Mouse (Mus musculus): ENCODE results near the gene Supv3l1.
A peak's percentile ranks its signal among the peaks of the same experiment; 100 is the strongest.
"Not testable (repeated sequence)": the region's sequence is repeated elsewhere in the genome, so short reads cannot be mapped to it uniquely, and the experiment has no call there.

Supv3l1 gene

DNA sequence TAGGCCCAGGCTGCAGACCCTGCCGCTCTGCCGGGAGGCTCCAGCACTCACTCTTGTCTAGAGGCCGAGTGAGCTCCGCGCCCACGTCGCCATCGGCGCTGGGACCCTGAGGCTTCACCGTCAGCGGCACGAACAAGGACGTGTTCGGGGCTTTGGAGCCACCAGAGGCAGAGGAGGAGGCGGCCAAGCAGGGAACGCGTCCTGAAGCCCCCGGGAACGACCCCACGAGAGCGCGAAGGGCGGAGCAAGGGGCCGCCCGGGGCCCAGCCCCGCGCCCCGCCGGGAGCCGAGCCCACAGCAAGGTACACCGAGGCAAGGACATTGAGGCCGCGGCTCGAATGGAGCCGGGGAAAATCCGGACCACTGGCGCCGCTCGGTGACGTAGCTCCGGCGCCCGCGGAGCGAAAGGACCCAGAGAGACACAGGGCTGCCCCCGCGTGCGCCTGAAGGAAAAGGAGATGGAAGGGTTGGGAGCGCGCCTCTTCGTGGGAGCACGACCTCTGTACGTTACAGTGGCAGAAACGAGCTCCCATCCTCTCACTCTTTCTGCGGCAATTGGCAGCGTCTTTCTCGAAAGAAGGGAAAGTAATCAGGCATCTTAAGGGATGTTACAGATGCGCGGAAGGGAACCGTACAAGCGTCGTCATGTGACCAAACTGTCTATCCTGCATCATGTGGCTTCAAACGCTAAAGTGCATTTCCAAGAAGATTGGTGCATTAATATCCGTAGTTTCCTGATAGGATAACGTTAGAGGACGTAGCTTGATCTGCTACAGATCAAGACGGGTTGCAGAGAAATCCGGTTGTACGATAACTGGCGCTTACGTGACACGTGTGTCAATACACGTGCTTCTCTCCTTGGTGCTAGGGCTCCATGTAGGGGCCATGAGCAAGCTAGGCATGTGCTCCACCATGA lies at the start of gene Supv3l1, which contains the start of gene 4930507D05Rik:
Gene Supv3l1 (minus strand): TSS at position 375 of the 916 bp plus-strand sequence.
Gene 4930507D05Rik (plus strand): TSS at position 126 of the 916 bp plus-strand sequence.
- peak; percentile 97 for DNase-seq (ENCODE audit: low read depth)

DNA sequence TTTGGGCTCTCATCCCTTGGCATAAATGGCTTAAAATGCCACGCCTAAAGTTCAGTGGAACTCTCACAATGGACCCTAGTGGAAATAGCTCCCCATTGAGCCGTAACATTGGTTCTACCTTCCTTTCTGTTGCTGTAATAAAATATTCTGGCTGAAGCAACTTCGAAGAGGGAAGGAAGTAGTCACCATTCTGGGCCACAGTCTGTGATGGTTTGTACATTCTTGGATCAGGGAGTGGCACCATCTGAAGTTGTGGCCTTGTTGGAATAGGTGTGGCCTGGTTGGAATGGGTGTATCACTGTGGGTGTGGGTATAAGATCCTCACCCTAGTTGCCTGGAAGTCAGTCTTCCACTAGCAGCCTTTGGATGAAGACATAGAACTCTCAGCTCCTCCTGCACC lies 42.1 kb upstream of the Supv3l1 start:
- not testable (repeated sequence) for DNase-seq (ENCODE audit: low read depth)

DNA sequence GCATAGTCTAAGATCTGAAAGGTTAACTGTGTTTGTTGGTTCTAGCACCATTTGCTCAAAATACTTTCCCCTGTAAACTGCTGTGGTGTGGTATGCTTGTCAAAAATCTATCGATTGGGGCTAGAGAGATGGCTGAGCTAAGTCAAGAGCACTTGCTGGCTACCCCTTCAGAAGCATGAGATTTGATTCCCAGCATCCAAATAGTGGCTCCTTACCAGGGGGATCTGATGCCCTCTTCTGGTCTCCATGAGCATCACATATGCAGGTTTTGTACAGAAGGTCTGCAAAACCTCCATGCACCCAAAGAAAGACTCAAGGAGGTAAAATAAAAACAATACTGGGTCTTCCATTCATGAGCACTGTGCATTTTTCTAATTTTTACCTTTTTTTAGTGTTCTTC lies 38.7 kb upstream of the Supv3l1 start:
- DNase-seq (ENCODE audit: low read depth) = peak; percentile 87

DNA sequence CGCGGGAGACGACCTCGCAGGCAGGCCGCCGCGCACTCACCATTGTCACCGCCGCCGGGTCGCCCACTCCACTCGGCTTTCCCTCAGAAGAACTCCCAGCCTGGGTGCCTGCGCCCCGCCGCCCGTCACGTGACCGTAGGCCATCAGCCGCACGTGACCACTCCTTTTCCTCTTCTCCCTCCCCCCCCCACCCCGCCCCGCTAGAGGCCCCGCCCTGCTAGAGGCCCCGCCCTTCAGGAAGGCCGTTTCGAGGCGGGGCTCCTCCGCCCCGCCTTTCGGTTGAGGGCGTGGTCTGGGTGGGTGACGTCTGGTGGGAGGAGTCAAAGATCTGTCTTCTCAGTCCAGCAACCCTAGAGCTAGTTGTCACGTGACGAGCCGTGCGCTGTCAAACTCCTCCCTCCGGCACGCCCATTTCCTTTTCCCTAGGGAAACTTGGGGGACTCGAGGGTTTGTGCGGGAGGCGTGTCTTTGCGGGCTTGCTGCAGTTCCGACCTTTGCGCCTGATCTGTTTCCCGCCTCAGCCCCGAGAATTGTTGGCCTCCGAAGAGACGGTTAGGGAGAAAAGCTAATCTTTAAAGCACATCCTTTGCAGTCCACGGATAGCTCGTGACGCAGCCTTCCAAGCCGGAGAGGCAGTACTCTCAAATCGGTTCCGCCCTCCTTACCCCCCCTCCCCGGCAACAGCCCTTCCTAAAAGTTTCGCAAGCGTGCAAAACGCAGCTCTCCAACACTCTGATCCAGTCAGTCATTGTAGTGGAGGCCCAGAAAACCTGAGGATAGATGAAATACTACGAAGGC lies 37.3 kb upstream of the Supv3l1 start, which contains the start of gene Vps26a:
Gene Vps26a (minus strand): TSS at position 188 of the 798 bp plus-strand sequence.
- DNase-seq (ENCODE audit: low read depth) = peak; percentile 100

DNA sequence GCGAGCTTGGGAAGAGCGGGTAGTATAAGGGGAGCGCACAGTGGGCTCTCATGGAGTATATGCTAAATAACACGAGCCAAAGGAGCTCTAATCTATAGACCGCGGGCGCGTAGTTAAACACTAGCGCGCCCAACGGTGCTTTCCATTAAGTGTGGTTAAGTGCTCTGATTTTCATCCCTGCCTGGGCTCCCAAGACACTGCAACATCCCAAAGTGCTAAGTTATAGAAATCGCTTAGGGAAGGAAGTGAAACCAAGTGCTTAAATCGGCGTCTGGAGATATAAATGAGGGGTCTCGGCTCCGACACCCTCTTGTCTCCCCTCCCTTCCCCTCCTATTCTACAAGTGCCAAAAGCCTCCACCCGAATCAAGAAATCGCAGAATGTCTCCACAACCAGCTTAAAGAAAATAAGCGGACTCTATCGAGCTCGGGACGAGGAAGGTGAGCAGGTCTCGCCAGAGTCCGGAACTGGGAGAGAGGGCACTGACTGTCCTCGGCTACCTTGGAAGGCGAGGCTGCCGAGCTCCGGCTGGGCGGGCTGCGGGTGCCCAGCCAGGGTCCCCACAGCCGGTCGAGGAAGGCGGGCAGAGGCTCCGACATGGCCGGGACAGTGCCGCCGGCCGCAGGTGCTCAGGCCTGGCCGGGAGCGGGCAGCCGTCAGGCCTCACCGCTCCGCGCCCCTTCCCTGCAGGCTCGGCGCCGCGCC lies 36.5 kb upstream of the Supv3l1 start:
- DNase-seq (ENCODE audit: low read depth) = peak; percentile 56

DNA sequence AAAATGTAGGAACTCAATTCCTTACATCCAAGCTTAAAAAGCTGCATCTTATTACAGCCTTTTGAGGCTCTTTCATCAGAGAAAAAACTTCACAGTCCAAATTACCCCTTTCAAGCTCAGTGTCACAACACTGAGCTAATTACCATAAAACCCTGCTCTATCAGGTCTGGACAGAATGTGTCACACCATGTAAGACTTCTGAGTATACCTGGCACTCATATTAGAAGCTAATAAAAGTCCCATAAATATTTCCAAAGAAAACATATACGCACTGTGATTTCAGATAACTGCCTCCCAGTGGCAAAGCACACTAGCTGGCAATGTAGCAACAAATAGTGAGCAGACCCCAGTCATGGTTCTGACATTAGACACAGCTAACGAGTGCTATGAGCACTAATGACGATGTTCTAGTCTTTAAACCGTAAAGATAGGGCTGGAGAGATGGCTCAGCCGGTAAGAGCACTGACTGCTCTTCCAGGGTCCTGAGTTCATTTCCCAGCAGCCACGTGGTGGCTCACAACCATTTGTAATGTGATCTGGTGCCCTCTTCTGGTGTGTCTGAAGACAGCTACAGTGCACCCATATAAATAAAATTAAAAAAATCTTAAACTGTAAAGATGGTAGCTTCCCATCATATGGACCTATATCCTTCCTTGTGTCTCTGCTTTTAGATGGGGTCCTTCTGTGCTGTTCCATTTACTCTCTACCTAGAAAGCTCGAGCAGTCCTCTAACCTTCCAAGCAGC lies 31.7 kb upstream of the Supv3l1 start:
- DNase-seq (ENCODE audit: low read depth) = no peak

DNA sequence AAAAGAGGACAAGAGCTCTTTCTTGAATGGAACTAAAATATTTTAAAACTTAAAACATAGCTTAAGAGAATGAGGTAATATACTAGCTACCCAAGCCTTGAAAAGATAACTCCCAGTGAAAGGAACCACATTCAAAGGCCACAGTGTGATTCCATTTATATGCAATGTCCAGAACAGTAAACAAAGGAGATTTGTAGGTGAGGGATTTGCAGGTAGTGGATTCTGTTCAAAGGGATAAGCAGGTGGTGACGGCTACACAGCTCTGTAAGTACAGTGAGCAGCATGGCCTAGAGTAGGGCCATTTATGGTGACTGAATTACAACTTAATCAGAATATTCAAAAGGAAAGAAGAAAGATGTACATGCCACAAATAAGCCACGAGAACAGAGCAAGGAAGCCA lies 27.4 kb upstream of the Supv3l1 start:
- DNase-seq (ENCODE audit: low read depth) = no peak

DNA sequence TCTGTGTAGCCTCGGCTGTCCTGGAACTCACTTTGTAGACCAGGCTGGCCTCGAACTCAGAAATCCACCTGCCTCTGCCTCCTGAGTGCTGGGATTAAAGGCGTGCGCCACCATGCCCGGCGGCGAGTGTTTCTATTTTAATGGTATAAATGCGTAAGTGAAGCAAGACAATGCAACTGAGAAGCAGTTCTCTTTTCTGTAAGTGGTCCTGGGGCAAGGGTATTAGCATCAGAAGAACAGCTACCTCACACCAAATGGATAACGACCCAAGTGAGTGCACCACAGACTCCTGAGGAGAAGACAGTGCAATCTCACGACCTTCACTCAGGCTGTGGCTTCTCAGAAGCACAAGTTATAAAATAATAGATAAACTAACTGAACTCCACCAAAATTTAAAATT lies 25.4 kb upstream of the Supv3l1 start:
- no peak for DNase-seq (ENCODE audit: low read depth)

DNA sequence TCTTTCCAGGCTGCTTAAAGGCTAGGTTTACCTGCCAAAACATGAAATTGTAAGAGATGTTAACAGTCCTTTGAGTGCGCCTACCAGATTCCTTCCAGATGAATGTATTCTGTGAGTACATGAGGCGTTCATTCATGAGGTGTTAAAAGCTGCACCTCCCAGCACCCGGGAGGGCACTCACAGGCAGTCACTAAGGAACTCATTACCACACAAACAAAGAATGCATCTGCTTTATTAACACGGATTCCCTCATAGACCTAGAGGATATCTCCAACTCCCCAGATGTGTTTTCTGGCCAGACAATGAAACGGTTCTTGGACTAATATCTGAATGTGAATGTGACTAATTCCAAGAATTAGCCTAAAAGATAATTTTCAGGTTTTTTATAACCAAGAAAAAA lies 21.6 kb upstream of the Supv3l1 start:
- DNase-seq (ENCODE audit: low read depth) = no peak

DNA sequence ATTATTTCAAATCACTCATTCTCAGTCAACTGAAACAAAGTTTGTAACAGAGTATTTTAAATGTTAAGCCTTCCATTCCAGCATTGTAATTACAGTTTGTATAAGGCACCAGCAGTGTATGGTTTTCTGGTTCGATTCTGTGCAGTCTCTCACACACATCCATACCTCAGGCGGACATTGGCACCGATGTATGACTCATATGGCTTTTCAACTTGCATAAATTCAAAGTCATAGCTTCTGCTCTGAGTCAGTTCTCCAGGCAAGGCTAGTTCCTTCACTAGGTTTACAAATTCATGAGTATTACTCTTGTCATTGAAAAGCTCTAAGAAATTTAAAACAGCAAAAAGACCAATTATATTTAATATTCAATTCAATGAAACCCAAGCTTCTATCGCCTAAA lies 20.2 kb upstream of the Supv3l1 start:
- peak; percentile 63 for DNase-seq (ENCODE audit: low read depth)

DNA sequence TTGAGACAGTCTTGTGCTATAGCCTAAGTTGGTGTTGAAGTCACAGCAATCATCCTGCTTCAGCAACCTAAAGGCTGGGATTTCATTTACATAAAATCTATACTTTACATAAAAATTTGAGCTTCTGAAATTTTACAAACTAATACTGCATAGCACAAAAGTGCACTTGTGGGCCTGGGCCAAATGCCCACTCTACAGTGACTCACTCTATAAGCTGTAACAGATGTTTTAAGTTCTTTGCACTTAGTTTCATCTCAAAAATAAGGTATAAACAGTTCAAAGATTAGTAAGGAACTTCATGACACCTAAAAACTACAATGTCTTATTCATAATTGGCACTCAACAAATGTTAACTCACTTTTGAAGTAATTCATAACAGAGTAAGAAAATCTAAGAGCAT lies 11.8 kb upstream of the Supv3l1 start:
- no peak for DNase-seq (ENCODE audit: low read depth)

DNA sequence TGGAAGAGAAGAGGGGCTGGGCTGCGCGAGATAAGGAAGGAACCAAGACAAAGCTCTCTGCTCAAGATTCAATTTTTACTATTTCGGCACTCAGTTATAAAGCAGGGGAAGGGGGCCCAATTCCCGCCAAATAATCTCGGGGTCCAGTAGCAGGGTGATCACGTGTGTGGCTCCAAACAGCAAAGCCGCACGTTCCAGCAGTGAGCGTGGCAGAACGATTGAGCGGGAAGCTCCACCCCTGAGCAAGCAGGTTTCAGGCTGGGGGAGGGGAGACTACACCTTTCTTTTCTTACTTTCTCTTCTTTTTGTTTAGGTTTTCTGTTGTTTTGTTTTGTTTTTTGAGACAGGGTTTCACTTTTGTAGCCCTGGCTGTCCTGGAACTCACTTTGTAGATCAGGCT lies 2.5 kb upstream of the Supv3l1 start:
- DNase-seq (ENCODE audit: low read depth) = not testable (repeated sequence)

DNA sequence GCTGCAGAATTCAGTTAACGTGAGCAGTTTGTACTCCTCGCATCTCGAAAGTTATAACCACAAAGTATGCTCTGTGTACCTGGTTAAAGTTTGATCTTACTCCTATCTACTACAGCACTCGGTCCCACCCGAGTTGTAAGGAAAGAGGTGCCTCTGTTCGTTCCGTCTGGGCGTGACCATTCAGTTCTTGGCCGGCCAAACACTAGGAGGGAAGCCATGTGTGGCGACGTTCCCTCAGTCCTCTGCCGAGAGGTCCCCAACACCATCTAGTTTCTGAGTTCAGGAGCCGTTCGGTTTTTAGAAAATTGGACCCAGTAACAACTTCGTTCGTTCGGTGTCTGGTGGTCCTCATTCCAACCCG lies 722 bp upstream of the Supv3l1 start:
- DNase-seq (ENCODE audit: low read depth) = no peak

DNA sequence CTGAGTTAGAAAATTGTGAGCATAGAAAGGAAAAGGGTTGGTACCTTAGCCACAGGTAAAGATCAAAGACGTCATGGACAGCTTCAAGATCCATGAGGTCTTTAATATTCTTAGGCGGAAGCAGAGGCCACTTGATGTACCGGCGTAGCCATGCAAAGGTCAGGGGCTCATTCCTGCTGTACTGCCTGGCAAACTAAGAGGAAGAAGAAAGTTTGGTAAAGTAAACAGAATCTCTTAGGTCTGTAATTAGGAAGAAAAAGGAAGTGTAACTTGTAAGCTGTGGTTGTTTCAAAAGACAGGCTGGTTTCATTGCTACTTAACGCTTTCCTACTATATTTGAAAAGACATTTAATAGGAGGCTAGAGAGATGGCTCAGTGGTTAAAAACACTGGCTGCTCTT lies 19.1 kb downstream of the Supv3l1 start:
- DNase-seq (ENCODE audit: low read depth) = no peak

DNA sequence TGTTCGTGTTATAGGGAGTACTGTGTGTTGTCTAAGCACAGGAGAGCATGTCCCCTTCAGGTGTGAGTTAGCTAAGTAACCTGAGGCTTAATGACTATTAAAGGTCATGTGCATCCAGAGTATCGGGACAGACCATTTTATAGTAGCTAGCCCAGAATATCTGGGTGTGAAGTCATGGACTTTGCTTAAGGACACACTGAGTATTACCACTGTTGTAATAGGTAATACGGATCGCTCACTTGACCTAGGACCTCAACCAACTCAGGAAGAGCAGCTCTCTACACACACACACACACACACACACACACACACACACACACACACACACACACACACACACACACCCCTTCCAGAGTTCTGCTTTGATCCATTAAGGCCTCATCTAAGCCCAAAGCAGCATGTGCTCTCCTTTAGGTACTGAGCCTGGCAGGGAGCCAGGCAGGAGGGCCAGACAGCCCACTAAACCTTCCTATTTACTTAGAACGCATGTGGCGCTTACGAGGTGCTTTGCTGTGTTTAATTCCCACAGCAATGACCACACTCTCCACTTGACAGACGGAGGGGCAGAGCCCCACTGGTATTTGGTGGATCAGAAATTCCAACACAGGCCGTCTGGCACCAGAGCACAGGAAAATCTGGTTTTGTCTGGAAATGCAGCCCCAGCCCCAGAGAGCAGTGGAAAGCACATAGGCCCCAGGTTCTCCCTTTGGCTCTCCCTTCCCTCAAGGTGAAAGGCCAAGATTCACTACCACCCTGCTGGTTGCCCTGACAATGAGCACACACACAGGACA lies 24.3 kb downstream of the Supv3l1 start:
- DNase-seq (ENCODE audit: low read depth) = no peak

DNA sequence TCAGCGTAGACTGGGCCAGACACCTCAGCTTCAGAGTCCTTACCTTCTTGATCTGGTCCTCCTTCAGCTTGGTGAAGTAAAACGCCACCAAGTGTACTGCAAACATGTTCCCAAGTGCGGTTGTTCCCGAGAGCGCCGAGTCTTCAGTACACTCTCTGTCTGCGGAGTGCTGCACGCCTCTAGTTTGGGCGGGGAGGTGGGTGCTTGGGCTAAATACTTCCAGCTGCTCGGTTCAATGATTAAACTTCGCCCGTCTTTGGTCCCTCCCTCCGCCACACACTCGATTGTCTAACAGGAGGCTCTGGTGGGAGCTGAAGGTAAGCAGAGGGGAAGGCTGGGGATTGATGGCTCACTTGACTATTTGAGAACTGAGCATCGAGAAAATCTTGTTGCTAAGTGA lies 27.3 kb downstream of the Supv3l1 start, which contains the start of gene Hkdc1:
Gene Hkdc1 (minus strand): TSS at position 237 of the 400 bp plus-strand sequence.
- no peak for DNase-seq (ENCODE audit: low read depth)

DNA sequence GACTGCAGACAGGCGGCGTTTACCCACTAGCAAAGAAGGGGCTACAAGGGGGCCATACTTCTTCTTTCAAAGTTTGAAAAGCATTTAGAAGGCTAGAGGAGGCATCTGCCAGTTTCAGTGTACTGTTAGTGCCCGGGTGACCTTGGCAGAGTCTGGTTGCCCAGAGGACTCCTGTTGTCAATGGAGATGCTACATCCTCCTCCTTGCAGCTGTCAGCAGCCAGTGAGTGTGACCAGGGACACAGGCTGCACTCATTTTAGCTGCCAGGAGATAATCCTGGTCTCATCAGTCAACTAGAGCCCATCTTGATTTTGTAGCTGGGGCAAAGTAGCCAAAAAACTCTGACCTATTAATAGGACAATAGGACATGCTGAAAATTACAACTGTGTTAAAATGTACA lies 28.4 kb downstream of the Supv3l1 start:
- DNase-seq (ENCODE audit: low read depth) = no peak

DNA sequence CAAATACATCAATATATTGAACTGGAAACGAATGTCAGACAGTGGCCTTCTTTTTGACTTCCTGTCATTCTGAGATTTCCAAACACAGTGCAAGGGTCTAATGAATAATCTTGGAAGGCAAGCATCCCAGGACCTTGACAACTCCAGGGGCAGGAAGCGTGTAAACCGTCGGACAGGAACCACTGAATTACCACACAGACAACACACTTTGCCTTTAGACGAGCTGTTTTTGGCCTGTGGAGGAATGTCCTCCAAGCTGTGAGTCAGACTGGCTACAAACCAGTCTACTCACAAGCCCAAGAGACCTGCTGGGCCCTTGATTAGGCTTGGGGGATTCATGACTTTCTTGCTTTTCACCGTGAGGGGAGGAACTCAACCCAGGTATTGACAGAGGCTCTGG lies 29.1 kb downstream of the Supv3l1 start:
- peak; percentile 57 for DNase-seq (ENCODE audit: low read depth)

DNA sequence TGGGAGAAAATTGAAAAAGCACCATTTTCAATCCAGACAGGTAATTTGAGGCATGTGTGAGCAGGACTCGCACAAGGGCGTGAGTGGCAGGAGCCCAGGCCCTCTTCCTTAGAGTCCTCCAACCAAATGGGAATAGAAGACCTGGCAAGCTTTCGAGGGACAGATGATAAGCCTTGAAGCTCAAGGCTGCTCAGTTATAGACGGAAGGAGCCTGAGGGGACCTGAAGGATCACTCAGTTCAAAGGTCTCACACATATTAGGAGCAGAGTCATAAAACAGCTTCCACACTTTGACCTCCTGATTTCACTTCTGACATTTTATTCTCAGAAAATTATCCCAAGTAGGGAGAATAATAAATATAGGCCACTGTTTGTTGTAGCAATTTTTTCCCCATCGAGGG lies 30.1 kb downstream of the Supv3l1 start:
- DNase-seq (ENCODE audit: low read depth) = no peak

DNA sequence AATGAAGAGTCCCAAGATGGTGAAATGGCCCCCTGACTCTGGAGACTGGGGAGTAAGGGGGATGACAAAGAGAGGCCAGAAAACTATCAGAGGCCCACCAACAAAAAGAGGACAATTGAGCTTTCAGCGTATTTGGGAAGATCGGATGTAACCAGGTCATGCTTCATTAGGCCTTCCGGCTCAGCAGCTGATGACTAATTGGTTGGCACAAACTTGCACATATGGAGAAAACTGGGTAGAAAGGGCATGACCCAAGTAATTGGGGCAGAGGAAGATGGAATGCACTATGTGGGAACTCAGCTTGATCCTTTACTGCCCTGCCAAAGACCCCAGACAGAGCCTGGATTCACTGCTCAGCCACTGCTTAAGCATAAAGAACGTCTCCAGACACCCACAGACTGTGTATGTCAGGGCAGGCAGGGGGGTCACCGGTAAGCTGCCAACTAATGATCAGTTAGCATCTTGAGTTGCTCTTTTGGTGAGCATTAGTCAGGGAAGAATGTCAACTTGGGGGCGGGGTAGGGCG lies 30.6 kb downstream of the Supv3l1 start:
- no peak for DNase-seq (ENCODE audit: low read depth)

Data from 416B (cell line).